Comparison of ENCODE assay signal across 15 mouse cellular contexts in genomic region chr2:38782731-38783130, GRCm38 (mm10).
DNase-seq lines count a peak whose midpoint lies in the region; ATAC-seq and TF ChIP-seq lines count a peak whose summit lies in the region.
"Had no signal": no experiment of that assay in that cellular context is flagged by ENCODE, and none has a peak within 500 bp of the region (broad histone marks: within the 10 kb centered on the region; RNA-seq: fewer than 3 reads in every experiment).

No protein-coding gene starts in this region.

- H3K4me2 ChIP-seq in heart, embryonic 13.5 days = 0 out of 2 replicates have a peak overlapping the region, but pooled peaks have one; percentile 39
- H3K4me2 ChIP-seq in midbrain, embryonic 12.5 days (replicated peaks) = peak overlapping the region; percentile 24; the same call in 1 of the 2 replicates
- H3K4me2 ChIP-seq in midbrain, postnatal 0 days (ENCODE audit: low read depth, low read length, poor library complexity, severe bottlenecking) = no peak overlapping the region
- 0 out of 2 replicates have a peak overlapping the region, but pooled peaks have one; percentile 30 for H3K4me2 ChIP-seq in hindbrain, embryonic 15.5 days
- H3K4me2 ChIP-seq in midbrain, embryonic 13.5 days (replicated peaks) = 0 out of 2 replicates have a peak overlapping the region, but pooled peaks have one; percentile 30
- H3K4me2 ChIP-seq: limb, embryonic 15.5 days had no signal

- H3K27ac ChIP-seq in heart, embryonic 13.5 days (replicated peaks) = no peak overlapping the region
- peak overlapping the region; percentile 68 for H3K27ac ChIP-seq in midbrain, embryonic 12.5 days (replicated peaks)
- no peak overlapping the region for H3K27ac ChIP-seq in midbrain, postnatal 0 days (ENCODE audit: low read depth, low read length)
- no peak overlapping the region for H3K27ac ChIP-seq in hindbrain, embryonic 15.5 days (replicated peaks)
- peak overlapping the region; percentile 71; the same call in 1 of the 2 replicates for H3K27ac ChIP-seq in midbrain, embryonic 13.5 days
- H3K27ac ChIP-seq: limb, embryonic 15.5 days had no signal

- no peaks in the 10 kb centered on the region for H3K27me3 ChIP-seq in heart, embryonic 13.5 days (replicated peaks)
- no peaks in the 10 kb centered on the region for H3K27me3 ChIP-seq in midbrain, embryonic 12.5 days
- no peaks in the 10 kb centered on the region for H3K27me3 ChIP-seq in midbrain, postnatal 0 days (ENCODE audit: insufficient read depth, low read length)
- H3K27me3 ChIP-seq in hindbrain, embryonic 15.5 days = no peaks in the 10 kb centered on the region
- H3K27me3 ChIP-seq in midbrain, embryonic 13.5 days = no peaks in the 10 kb centered on the region
- H3K27me3 ChIP-seq: limb, embryonic 15.5 days; Patski had no signal

- WGBS in heart, embryonic 13.5 days = 43% methylated on average over 1 of the region's 1 CpGs
- 6% methylated on average over 1 of the region's 1 CpGs for WGBS in midbrain, embryonic 12.5 days
- 19% methylated on average over 1 of the region's 1 CpGs for WGBS in midbrain, postnatal 0 days
- 4% methylated on average over 1 of the region's 1 CpGs for WGBS in hindbrain, embryonic 15.5 days
- whole genome bisulfite sequencing in midbrain, embryonic 13.5 days = 2% methylated on average over 1 of the region's 1 CpGs

- peaks cover 36% of the 10 kb centered on the region for H3K4me1 ChIP-seq in heart, embryonic 13.5 days
- peaks cover 33% of the 10 kb centered on the region for H3K4me1 ChIP-seq in midbrain, embryonic 12.5 days
- H3K4me1 ChIP-seq in midbrain, postnatal 0 days (ENCODE audit: insufficient read depth, low read length) = no peaks in the 10 kb centered on the region
- H3K4me1 ChIP-seq in hindbrain, embryonic 15.5 days (replicated peaks) = peaks cover 13% of the 10 kb centered on the region
- H3K4me1 ChIP-seq in midbrain, embryonic 13.5 days (replicated peaks) = peaks cover 31% of the 10 kb centered on the region

- no peaks in the 10 kb centered on the region for H3K36me3 ChIP-seq in heart, embryonic 13.5 days
- H3K36me3 ChIP-seq in midbrain, embryonic 12.5 days = no peaks in the 10 kb centered on the region
- no peaks in the 10 kb centered on the region for H3K36me3 ChIP-seq in midbrain, postnatal 0 days (ENCODE audit: insufficient read depth, low read length)
- no peaks in the 10 kb centered on the region for H3K36me3 ChIP-seq in hindbrain, embryonic 15.5 days
- no peaks in the 10 kb centered on the region for H3K36me3 ChIP-seq in midbrain, embryonic 13.5 days
- H3K36me3 ChIP-seq: limb, embryonic 15.5 days had no signal

- no peaks in the 10 kb centered on the region for H3K9me3 ChIP-seq in heart, embryonic 13.5 days
- no peaks in the 10 kb centered on the region for H3K9me3 ChIP-seq in midbrain, embryonic 12.5 days
- H3K9me3 ChIP-seq in midbrain, postnatal 0 days (ENCODE audit: low read length) = no peaks in the 10 kb centered on the region
- no peaks in the 10 kb centered on the region for H3K9me3 ChIP-seq in hindbrain, embryonic 15.5 days
- H3K9me3 ChIP-seq in midbrain, embryonic 13.5 days = no peaks in the 10 kb centered on the region
- H3K9me3 ChIP-seq: limb, embryonic 15.5 days had no signal

- ATAC-seq in heart, embryonic 13.5 days (ENCODE audit: extremely low read depth, insufficient number of reproducible peaks, low FRiP score, low TSS enrichment) = no peak
- no peak for ATAC-seq in midbrain, embryonic 12.5 days (ENCODE audit: low FRiP score, low read depth)
- ATAC-seq in midbrain, postnatal 0 days (ENCODE audit: low FRiP score) = no peak
- ATAC-seq in hindbrain, embryonic 15.5 days (ENCODE audit: low FRiP score, low read depth) = no peak
- no peak for ATAC-seq in midbrain, embryonic 13.5 days
- ATAC-seq in monocyte, adult 5-6 weeks (replicated peaks; ENCODE audit: insufficient number of reproducible peaks, low FRiP score, low TSS enrichment, poor library complexity, severe bottlenecking) = no peak
- ATAC-seq: forebrain, embryonic 16.5 days; Patski had no signal

- H3K9ac ChIP-seq in heart, embryonic 13.5 days = no peak overlapping the region
- H3K9ac ChIP-seq in midbrain, embryonic 12.5 days (replicated peaks) = no peak overlapping the region
- H3K9ac ChIP-seq in midbrain, postnatal 0 days (replicated peaks; ENCODE audit: low read length, poor library complexity, severe bottlenecking) = no peak overlapping the region
- H3K9ac ChIP-seq in hindbrain, embryonic 15.5 days = no peak overlapping the region
- no peak overlapping the region for H3K9ac ChIP-seq in midbrain, embryonic 13.5 days (replicated peaks)
- H3K9ac ChIP-seq: limb, embryonic 15.5 days had no signal

- TF ChIP-seq CTCF in midbrain, postnatal 0 days (IDR thresholded peaks at IDR 0.05) = no peak

- no peak overlapping the region for H3K4me3 ChIP-seq in heart, embryonic 13.5 days
- H3K4me3 ChIP-seq in midbrain, embryonic 12.5 days = no peak overlapping the region
- no peak overlapping the region for H3K4me3 ChIP-seq in midbrain, postnatal 0 days (ENCODE audit: low read depth, low read length)
- no peak overlapping the region for H3K4me3 ChIP-seq in hindbrain, embryonic 15.5 days
- no peak overlapping the region for H3K4me3 ChIP-seq in midbrain, embryonic 13.5 days (replicated peaks)
- H3K4me3 ChIP-seq: limb, embryonic 15.5 days had no signal

- no peak for DNase-seq in heart, postnatal 4 days
- no peak for DNase-seq in midbrain, postnatal 0 days (ENCODE audit: low spot score)
- DNase-seq in adrenal gland, postnatal 14 days = no peak
- DNase-seq: cerebellum, adult 9-11 months; kidney, adult 9 months; right cerebral cortex, postnatal 4 days; thymus, postnatal 14 days had no signal

Comparison
In these comparisons a context has a peak if more than half of its experiments do, and no peak if none do; other contexts are left out.
1. H3K27ac ChIP-seq: peak in midbrain, embryonic 12.5 days (single experiment) and midbrain, embryonic 13.5 days (single experiment); none in heart, embryonic 13.5 days (single experiment), midbrain, postnatal 0 days (single experiment) and hindbrain, embryonic 15.5 days (single experiment).